Mouse (Mus musculus): ENCODE measurements around the gene Prkn.
"Not testable (repeated sequence)": the region's sequence is repeated elsewhere in the genome, so short reads cannot be mapped to it uniquely, and the experiment has no call there.

Gene Prkn

DNA sequence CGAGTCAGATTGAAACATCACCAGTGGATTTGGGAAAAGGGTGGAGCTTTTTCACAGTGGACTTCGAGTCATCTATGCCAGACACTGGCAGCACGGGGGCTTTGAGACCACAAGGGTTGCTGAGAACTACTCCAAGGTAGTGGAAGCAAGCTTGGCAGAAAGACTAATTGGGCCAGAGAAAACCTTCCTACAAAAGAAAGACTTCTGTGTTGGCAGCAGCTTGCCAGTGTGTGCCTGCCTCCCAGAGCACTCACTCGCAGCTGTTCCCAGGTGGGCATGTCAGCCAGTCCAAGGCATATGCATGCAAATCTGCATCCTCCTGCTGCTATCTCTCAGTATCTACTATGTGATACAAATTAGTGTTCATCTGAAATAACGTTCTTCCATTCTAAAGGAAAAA lies 302.1 kb downstream of the Prkn start:
- no peak for DNase-seq

DNA sequence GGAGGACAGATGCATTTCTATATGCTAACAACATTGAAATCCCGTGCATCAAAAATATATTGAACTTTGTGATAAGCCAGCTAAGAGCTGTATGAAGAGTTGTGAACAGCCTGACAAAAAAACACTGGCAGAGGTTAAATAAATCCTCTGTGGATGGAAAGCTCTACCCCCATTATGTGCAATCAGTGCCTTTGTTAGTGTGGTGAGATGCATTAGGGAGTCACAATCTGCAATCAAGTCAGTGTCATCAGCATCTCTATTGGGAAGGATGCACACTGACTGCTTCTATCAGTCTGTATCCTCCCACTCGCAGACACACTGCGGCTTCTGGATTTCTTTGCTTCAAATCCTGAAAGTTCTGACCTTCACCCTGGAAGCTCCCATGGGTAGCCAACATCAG lies 315.9 kb downstream of the Prkn start:
- DNase-seq = no peak

GRCm38 (mm10) chr17:11157536-11157935 lies 317.4 kb downstream of the Prkn start:
- DNase-seq = no peak

GRCm38 (mm10) chr17:11161436-11161835 lies 321.3 kb downstream of the Prkn start:
- no peak for DNase-seq

DNA sequence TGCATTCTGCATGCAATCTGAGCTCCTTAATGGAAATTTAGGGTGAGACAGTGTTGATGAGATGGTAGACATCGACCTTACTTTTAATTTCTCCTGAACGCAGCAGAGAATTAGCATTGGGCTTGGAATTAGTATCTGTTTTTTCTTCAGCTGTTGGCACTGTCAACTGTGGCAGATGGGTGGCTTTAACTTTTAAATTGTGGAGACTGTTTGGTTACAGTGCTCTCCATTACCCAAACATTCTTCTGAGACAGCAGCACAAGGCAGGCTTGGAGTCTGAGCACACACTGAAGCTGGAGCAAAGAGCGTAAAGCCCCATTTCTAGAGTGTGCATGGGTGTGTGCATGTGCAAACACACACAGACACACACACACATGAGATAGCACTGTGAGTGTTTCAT lies 322.6 kb downstream of the Prkn start:
- DNase-seq = no peak

GRCm38 (mm10) chr17:11187356-11187755 lies 347.2 kb downstream of the Prkn start:
- no peak for DNase-seq

GRCm38 (mm10) chr17:11188494-11188893 lies 348.3 kb downstream of the Prkn start:
- no peak for DNase-seq

DNA sequence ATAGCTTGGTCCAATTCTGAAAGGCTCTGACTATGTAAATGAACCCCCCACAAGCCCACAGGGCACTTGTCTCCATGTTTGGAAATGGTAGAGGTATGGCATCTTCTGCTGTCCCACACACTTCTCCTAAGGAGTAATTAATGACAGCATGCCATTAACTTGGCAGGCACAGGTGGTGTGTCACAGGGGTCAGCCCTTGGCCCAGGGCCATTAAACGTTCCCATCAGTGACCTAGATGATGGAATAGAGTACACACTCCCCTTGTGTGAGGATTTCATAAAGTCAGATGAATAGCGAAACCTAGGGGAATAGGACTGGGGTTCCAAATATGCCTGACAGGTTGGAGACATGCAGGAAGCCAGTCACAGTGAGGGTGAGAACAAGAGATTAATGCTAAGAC lies 350.1 kb downstream of the Prkn start:
- DNase-seq = no peak

- DNase-seq = no peak
Observed at GRCm38 (mm10) chr17:11198134-11198533, 357.9 kb downstream of the Prkn start.

- DNase-seq = not testable (repeated sequence)
Observed at GRCm38 (mm10) chr17:11209063-11209462, 368.9 kb downstream of the Prkn start.

GRCm38 (mm10) chr17:11211006-11211405 lies 370.8 kb downstream of the Prkn start:
- no peak for DNase-seq

- DNase-seq = no peak
Observed at GRCm38 (mm10) chr17:11211591-11211990, 371.4 kb downstream of the Prkn start.

DNA sequence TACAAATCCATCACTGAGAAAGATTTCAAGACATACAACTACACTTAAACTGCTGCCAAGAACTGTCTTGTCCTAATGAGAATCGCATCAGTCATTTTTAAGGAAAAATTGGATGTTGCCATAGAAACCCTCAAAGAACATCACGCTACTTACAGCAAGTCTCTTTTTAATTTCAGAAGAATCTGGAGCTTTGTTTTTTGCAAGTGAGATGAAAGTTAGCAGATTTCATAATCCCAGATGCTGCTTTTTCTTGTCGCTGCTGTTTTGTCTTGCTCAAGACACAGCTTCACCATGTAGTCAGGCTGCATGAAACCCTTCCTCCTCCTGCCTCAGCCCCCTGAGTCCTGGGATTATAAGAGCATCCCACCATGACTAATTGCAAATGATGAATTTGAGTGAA lies 373.5 kb downstream of the Prkn start:
- DNase-seq = no peak

- no peak for DNase-seq
Observed at GRCm38 (mm10) chr17:11229011-11229410, 388.8 kb downstream of the Prkn start.

GRCm38 (mm10) chr17:11229426-11229825 lies 389.2 kb downstream of the Prkn start:
- no peak for DNase-seq

GRCm38 (mm10) chr17:11230604-11231395 lies 390.6 kb downstream of the Prkn start:
- no peak for DNase-seq

- no peak for DNase-seq
Observed at GRCm38 (mm10) chr17:11235273-11235672, 395.1 kb downstream of the Prkn start.

DNA sequence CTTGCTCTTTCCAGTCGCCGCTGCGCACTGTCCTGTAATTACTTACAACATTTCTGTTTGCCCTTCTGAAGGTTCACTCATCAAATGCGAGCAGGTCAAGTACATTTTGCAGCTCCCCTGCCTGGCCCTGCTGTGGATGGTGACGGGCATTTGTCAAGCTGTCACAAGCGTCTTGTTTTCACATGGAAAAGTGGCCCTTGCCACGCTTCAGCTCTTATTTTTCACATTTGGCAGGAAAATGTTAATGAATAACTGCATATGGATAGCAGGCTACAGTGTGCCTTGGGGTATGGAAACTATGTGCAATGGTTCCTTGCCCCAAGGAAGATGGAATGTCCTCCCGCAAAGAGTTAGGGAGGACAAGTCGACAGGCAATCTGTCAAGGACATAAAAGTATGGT lies 404.9 kb downstream of the Prkn start:
- DNase-seq = no peak

DNA sequence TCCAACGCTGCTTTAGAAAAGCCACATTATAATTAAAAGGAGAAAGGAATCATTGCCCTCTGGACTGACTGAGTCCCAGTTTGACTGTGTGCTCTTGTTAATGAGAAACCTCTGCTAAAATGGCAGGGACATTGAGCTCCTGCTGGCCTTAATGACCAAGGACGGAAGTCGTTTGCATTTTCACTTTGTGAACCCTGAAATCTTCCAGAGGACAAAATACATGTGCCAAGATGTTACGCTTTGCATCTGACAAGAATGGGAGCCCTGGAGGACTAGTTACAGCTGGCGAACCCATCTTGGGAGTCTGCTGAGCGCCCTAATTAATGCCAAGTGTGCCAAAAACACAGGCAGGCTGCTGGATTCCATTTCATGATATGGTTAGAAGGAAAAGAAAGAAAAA lies 409.0 kb downstream of the Prkn start:
- DNase-seq = no peak

DNA sequence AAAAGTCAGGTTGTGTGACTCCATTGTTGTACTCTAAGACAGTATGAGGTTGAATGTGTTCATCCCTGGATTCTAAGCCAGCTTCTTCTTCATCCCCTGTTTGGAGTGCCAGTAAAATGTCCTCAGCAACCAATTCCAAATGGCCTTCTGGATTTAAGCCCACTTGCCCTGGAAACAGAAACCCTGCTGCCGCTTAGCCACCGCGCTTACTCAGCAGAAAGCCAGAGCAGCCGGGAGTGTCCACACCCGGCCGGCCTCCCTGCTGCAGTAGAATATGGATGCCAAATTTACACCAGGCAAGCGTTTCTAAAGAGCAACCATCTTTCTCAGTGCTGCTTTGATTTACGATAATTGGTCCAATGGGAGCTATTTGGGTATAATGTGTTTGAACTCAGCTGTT lies 420.5 kb downstream of the Prkn start:
- no peak for DNase-seq

DNA sequence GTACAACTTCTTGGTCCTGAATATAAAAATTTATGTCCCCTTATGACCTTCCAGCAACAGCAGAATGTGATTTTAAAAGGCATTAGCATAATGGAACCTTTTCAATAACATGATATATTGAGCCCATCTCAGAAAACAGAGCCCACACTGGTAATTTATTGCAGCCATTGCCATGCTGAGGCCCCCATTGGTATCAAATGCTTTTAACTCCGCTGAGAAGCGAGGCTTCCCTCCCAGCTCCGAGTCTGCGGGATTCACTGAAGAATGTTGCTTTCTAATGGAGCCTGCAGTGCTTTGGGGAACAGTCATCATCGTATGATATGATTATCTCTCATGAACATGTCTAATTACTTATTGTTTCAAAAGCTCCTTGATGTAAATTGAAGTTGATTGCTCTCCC lies 421.5 kb downstream of the Prkn start:
- DNase-seq = no peak

GRCm38 (mm10) chr17:11267951-11268350 lies 427.8 kb downstream of the Prkn start:
- no peak for DNase-seq

DNA sequence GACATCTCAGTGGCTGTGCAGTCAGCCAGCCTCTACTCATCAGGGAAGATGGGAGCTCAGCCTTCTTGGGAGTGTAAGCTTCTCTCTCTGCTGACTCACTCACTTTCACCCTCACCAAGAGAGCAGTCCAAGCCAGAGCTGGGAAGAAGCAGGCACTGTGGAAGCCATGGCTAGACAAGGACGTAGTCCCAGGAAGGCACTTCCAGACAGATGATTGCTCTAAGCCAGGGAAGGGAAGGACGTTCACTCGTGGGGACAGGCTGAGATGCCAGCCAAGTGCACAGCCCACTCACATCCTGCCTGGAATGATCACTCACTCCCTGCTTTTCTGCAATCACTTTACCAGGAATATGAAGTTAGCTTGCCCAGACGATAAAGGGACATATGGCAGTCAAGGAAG lies 430.0 kb downstream of the Prkn start:
- DNase-seq = no peak

- DNase-seq = no peak
Observed at GRCm38 (mm10) chr17:11271876-11272275, 431.7 kb downstream of the Prkn start.

GRCm38 (mm10) chr17:11284246-11284645 lies 444.1 kb downstream of the Prkn start:
- DNase-seq = no peak

All from spleen, adult 18-20 months (tissue).